Mouse (Mus musculus): ENCODE results near the gene Cd2bp2. TPM values are rescaled to one million over a fixed set of nuclear protein-coding genes. Genes with fewer than 3 reads are reported as not detected.

Cd2bp2 gene
- total RNA-seq (2022), result 10 to 100 TPM; 87.4 to 94.4 (median 90.0) TPM

GRCm38 (mm10) chr7:127195544-127196295 lies at the start of gene Cd2bp2:
Gene Cd2bp2, minus strand, starts transcription at chr7:127196050.
- DNase-seq (ENCODE audit: low spot score in 2 of 2), result peak; percentile 97 to 98

GRCm38 (mm10) chr7:127244658-127245510 lies 49.0 kb upstream of the Cd2bp2 start:
- DNase-seq (ENCODE audit: low spot score in 2 of 2), result no peak

GRCm38 (mm10) chr7:127243870-127244657 lies 48.2 kb upstream of the Cd2bp2 start, which contains the start of gene Zfp771:
Gene Zfp771, plus strand, starts transcription at chr7:127244274.
- peak; percentile 89 for DNase-seq (ENCODE audit: low spot score in 2 of 2)

GRCm38 (mm10) chr7:127243361-127243867 lies 47.6 kb upstream of the Cd2bp2 start:
- no peak for DNase-seq (ENCODE audit: low spot score in 2 of 2)

GRCm38 (mm10) chr7:127234777-127235176 lies 38.9 kb upstream of the Cd2bp2 start:
- no peak for DNase-seq (ENCODE audit: low spot score in 2 of 2)

- no peak for DNase-seq (ENCODE audit: low spot score in 2 of 2)
Measured at GRCm38 (mm10) chr7:127233765-127234164, 37.9 kb upstream of the Cd2bp2 start.

GRCm38 (mm10) chr7:127233368-127233749 lies 37.5 kb upstream of the Cd2bp2 start:
- no peak for DNase-seq (ENCODE audit: low spot score in 2 of 2)

- peak; percentile 71 to 77 for DNase-seq (ENCODE audit: low spot score in 2 of 2)
Measured at GRCm38 (mm10) chr7:127232622-127233367, 36.9 kb upstream of the Cd2bp2 start, which contains the start of the genes Zfp553 and Sept1. Gene Zfp553, plus strand, starts transcription at chr7:127233061. Gene Sept1, minus strand, starts transcription at chr7:127233130.

GRCm38 (mm10) chr7:127231826-127232621 lies 36.2 kb upstream of the Cd2bp2 start:
- no peak for DNase-seq (ENCODE audit: low spot score in 2 of 2)

GRCm38 (mm10) chr7:127231376-127231775 lies 35.5 kb upstream of the Cd2bp2 start:
- DNase-seq (ENCODE audit: low spot score in 2 of 2), result no peak

- DNase-seq (ENCODE audit: low spot score in 2 of 2), result peak in 1 of 2 experiments; percentile 76
Measured at GRCm38 (mm10) chr7:127228615-127229303, 32.9 kb upstream of the Cd2bp2 start.

- DNase-seq (ENCODE audit: low spot score in 2 of 2), result no peak
Measured at GRCm38 (mm10) chr7:127225147-127225995, 29.5 kb upstream of the Cd2bp2 start.

- DNase-seq (ENCODE audit: low spot score in 2 of 2), result no peak
Measured at GRCm38 (mm10) chr7:127224616-127225015, 28.8 kb upstream of the Cd2bp2 start.

- DNase-seq (ENCODE audit: low spot score in 2 of 2), result no peak
Measured at GRCm38 (mm10) chr7:127223515-127224478, 27.9 kb upstream of the Cd2bp2 start.

GRCm38 (mm10) chr7:127223106-127223505 lies 27.3 kb upstream of the Cd2bp2 start:
- no peak for DNase-seq (ENCODE audit: low spot score in 2 of 2)

GRCm38 (mm10) chr7:127220440-127220839 lies 24.6 kb upstream of the Cd2bp2 start:
- no peak for DNase-seq (ENCODE audit: low spot score in 2 of 2)

GRCm38 (mm10) chr7:127218670-127219069 lies 22.8 kb upstream of the Cd2bp2 start:
- no peak for DNase-seq (ENCODE audit: low spot score in 2 of 2)

Measured in layer of hippocampus, adult 8-10 months (tissue).